Mouse (Mus musculus): ENCODE data around the gene Hmg20b. TPM values are rescaled to one million over a fixed set of nuclear protein-coding genes. Genes with fewer than 3 reads are reported as not detected.

Gene Hmg20b
- 9.6 and 12.6 TPM in 2 replicates for total RNA-seq (2014; rRNA removed)
- 23.4 and 24.5 TPM in 2 replicates for polyA plus RNA-seq (2015; fragmentation: Nextera tagmentation; extraction: Ambion mirVana)

DNA sequence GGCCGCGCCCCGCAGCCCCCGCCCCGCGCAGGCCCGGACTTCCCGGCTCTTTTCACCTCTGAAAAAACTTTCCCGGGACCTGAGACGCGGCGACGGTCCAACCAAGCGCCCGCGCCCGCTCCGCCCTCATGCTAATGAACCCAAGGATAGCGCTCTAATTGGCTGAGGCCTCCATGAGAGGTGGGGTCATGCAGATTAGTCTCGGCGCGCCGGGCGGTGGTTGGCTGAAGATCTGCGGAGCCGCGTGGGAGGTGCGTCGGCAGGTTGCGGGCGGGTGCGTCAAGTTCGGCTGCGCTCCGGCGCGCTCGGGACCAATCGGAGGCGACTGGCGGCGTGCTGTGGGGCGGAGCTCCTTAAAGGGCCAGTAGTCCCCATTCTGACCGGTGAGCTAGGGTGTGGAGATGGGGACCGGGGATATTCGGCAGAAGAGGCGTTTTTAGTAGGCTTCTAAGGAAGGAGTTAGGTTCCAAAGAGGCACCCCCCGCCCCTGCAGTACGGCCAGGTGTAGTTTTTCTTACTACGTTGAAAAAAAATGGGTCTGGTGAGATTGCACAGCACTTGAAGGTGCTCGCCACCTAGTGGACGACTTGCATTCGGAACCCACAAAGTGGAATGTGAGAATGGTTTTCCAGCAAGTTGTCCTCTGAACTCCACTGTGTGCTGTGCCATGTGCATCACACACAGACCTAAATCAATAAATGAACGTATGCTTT, at the start of gene Hmg20b:
Gene Hmg20b, minus strand, starts transcription at position 130 of the 713 bp plus-strand sequence.
- Histone ChIP-seq H3K9me3 (ENCODE audit: low read length) (no peaks in the 10 kb centered on the region), H3K36me3 (ENCODE audit: insufficient read depth, low read length) (no peaks in the 10 kb centered on the region), H3K27ac (ENCODE audit: low read depth, low read length) (no peak within 1 kb of the TSS), H3K4me3 (ENCODE audit: low read depth, low read length) (peak within 1 kb of the TSS; percentile 52), H3K9ac (replicated peaks; ENCODE audit: low read length, poor library complexity, severe bottlenecking) (no peak within 1 kb of the TSS), H3K4me2 (ENCODE audit: low read depth, low read length, poor library complexity, severe bottlenecking) (peak within 1 kb of the TSS; percentile 88), H3K27me3 (ENCODE audit: insufficient read depth, low read length) (no peaks in the 10 kb centered on the region), H3K4me1 (ENCODE audit: insufficient read depth, low read length) (peaks cover 4% of the 10 kb centered on the region; the same call in 1 of the 2 replicates)
- peak; percentile 95 for ATAC-seq (ENCODE audit: low FRiP score)
- DNase-seq (ENCODE audit: low spot score), result peak; percentile 99
- peak; percentile 92 for TF ChIP-seq CTCF (IDR thresholded peaks at IDR 0.05)
- WGBS, result under 1% methylated on average over 54 of the region's 54 CpGs

DNA sequence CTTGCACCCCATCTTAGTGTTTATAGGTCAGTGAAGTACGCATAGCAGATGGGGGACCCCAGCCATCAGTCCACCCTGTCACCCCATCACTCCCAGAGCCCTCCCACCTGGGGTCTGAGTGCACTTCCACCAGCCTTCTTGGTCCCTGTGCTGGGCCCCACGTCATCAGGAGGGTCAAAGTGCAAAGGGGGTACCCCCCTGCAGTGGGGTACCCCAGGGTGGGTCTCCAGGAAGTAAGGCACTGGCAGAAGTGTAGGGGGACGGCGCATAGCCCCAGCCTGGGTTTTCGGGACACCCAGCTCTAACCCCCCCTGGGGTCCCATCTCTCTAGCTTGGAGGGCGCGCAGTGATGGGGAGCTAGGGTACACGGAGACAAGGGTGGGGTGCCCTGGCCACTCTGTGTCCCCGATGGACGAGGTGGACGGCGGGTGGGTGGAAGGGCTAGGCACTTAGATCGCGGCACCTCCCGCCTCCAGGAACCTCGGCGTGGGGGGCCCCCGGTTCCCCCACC, 49.6 kb upstream of the Hmg20b start:
- Histone ChIP-seq H3K4me1 (ENCODE audit: insufficient read depth, low read length) (no peaks in the 10 kb centered on the region), H3K9ac (replicated peaks; ENCODE audit: low read length, poor library complexity, severe bottlenecking) (no peak overlapping the region), H3K36me3 (ENCODE audit: insufficient read depth, low read length) (peaks cover 33% of the 10 kb centered on the region), H3K9me3 (ENCODE audit: low read length) (no peaks in the 10 kb centered on the region), H3K27me3 (ENCODE audit: insufficient read depth, low read length) (no peaks in the 10 kb centered on the region), H3K27ac (ENCODE audit: low read depth, low read length) (no peak overlapping the region), H3K4me3 (ENCODE audit: low read depth, low read length) (no peak overlapping the region), H3K4me2 (ENCODE audit: low read depth, low read length, poor library complexity, severe bottlenecking) (0 out of 2 replicates have a peak overlapping the region, but pooled peaks have one; percentile 15)
- ATAC-seq (ENCODE audit: low FRiP score) (no peak), DNase-seq (ENCODE audit: low spot score) (no peak)
- 79% methylated on average over 18 of the region's 18 CpGs for WGBS
- no peak for TF ChIP-seq CTCF (IDR thresholded peaks at IDR 0.05)

DNA sequence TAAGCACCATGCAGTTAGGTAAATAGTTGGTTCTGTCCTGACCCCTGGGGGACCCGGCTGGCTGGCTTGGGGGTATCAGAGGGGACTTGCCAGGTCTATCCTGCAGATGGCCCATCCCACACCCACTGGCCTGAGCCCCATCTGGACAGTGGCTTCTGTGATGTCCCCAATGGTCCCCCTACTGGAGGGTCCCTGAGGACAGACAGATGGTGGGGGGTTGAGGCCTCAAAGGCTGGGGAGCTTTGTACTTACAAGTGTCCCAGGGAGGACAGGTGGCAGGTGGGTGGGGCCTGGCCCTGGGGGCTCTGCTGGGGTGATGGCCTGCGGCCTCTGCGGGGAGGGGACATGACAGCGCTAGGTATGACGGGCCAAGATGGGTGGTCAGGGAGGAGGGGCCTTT, 49.0 kb upstream of the Hmg20b start:
- DNase-seq (ENCODE audit: low spot score) (no peak), ATAC-seq (ENCODE audit: low FRiP score) (no peak)
- H3K4me3 ChIP-seq (ENCODE audit: low read depth, low read length), result no peak overlapping the region
- no peak overlapping the region for H3K9ac ChIP-seq (replicated peaks; ENCODE audit: low read length, poor library complexity, severe bottlenecking)
- H3K36me3 ChIP-seq (ENCODE audit: insufficient read depth, low read length), result peaks cover 27% of the 10 kb centered on the region
- no peak overlapping the region for H3K4me2 ChIP-seq (ENCODE audit: low read depth, low read length, poor library complexity, severe bottlenecking)
- no peak overlapping the region; the same call in 1 of the 2 replicates for H3K27ac ChIP-seq (ENCODE audit: low read depth, low read length)
- WGBS, result 57% methylated on average over 4 of the region's 5 CpGs
- H3K27me3 ChIP-seq (ENCODE audit: insufficient read depth, low read length), result no peaks in the 10 kb centered on the region
- no peak for TF ChIP-seq CTCF (IDR thresholded peaks at IDR 0.05)
- H3K4me1 ChIP-seq (ENCODE audit: insufficient read depth, low read length), result no peaks in the 10 kb centered on the region
- H3K9me3 ChIP-seq (ENCODE audit: low read length), result no peaks in the 10 kb centered on the region

DNA sequence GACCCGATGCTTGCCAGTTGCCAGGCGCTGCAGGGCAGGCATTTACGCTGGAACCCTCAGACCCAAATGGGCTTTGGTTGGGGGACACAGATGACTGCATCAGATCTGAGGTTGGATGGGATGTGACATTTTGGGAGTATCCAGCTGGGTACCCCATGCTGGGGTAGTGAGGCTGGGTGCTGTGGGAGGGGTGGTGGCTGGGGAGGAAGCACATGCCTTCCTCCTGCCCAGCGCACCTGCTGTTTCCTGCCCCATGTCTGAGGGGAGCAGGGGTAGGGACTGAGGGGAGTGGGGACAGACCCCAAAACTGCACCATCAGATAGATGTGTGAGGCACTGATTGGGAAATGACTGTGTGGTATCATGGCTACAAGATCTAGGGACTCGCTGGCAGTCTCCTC, 46.5 kb upstream of the Hmg20b start:
- H3K27ac ChIP-seq (ENCODE audit: low read depth, low read length), result no peak overlapping the region
- H3K9me3 ChIP-seq (ENCODE audit: low read length), result no peaks in the 10 kb centered on the region
- no peak overlapping the region for H3K9ac ChIP-seq (replicated peaks; ENCODE audit: low read length, poor library complexity, severe bottlenecking)
- WGBS, result 48% methylated on average over 5 of the region's 5 CpGs
- H3K4me1 ChIP-seq (ENCODE audit: insufficient read depth, low read length), result no peaks in the 10 kb centered on the region
- ATAC-seq (ENCODE audit: low FRiP score) (no peak), DNase-seq (ENCODE audit: low spot score) (no peak)
- H3K36me3 ChIP-seq (ENCODE audit: insufficient read depth, low read length), result peaks cover 22% of the 10 kb centered on the region
- no peak for TF ChIP-seq CTCF (IDR thresholded peaks at IDR 0.05)
- H3K27me3 ChIP-seq (ENCODE audit: insufficient read depth, low read length), result no peaks in the 10 kb centered on the region
- H3K4me2 ChIP-seq (ENCODE audit: low read depth, low read length, poor library complexity, severe bottlenecking), result no peak overlapping the region
- H3K4me3 ChIP-seq (ENCODE audit: low read depth, low read length), result no peak overlapping the region

DNA sequence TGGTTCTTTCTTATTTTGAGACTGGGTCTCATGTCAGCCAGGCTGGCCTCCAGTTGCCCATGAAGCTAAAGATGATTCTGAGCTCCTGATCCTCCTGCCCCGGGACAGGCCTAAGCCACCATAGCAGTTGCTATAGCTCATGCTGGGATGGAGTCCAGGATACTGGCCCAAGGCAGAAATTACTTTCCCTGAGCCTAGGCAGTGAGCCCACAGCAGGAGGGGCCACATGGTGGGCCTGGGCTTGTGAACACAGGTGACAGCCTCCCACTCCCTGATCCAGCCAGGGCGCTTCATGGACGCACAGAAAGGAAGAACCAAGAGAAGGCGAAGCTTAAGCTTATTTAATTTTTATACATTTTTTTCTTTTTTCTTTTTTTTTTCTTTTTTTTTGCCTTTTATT, 45.6 kb upstream of the Hmg20b start:
- TF ChIP-seq CTCF (IDR thresholded peaks at IDR 0.05), result no peak
- Histone ChIP-seq H3K36me3 (ENCODE audit: insufficient read depth, low read length) (peaks cover 25% of the 10 kb centered on the region), H3K27ac (ENCODE audit: low read depth, low read length) (no peak overlapping the region)

DNA sequence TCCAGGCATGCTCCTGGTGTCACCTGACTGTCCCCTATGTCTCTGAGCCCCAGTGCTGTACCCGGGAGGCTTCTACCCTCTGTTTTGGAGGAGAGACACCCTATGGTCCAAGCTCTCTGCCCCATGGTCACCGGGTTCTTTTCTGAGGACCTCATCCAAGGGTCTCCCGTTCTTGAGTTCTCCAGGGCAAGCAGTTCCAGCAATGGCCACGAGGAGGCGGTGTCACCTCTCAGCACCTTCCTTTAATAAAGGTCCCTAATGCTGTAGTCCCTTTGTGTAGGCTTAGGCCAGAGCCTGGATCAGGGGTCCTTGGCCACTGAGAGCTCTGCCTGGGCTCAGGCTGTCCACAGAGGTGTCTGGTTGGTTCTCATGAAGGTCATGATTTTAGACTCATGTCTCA, 44.8 kb upstream of the Hmg20b start:
- H3K36me3 ChIP-seq (ENCODE audit: insufficient read depth, low read length), result peaks cover 19% of the 10 kb centered on the region
- H3K4me2 ChIP-seq (ENCODE audit: low read depth, low read length, poor library complexity, severe bottlenecking), result no peak overlapping the region
- H3K4me1 ChIP-seq (ENCODE audit: insufficient read depth, low read length), result no peaks in the 10 kb centered on the region
- no peaks in the 10 kb centered on the region for H3K9me3 ChIP-seq (ENCODE audit: low read length)
- no peak overlapping the region for H3K9ac ChIP-seq (replicated peaks; ENCODE audit: low read length, poor library complexity, severe bottlenecking)
- H3K4me3 ChIP-seq (ENCODE audit: low read depth, low read length), result no peak overlapping the region
- peak; percentile 90 for TF ChIP-seq CTCF (IDR thresholded peaks at IDR 0.05)
- DNase-seq (ENCODE audit: low spot score) (peak; percentile 57), ATAC-seq (ENCODE audit: low FRiP score) (no peak)
- 12% methylated on average over 5 of the region's 5 CpGs for WGBS
- H3K27ac ChIP-seq (ENCODE audit: low read depth, low read length), result no peak overlapping the region
- H3K27me3 ChIP-seq (ENCODE audit: insufficient read depth, low read length), result no peaks in the 10 kb centered on the region

More for the DNA sequence above, 45.6 kb upstream of the Hmg20b start:
- no peak for ATAC-seq (ENCODE audit: low FRiP score)
- 74% methylated on average over 4 of the region's 4 CpGs for WGBS
- no peak for DNase-seq (ENCODE audit: low spot score)
- H3K4me3 ChIP-seq (ENCODE audit: low read depth, low read length), result no peak overlapping the region
- no peaks in the 10 kb centered on the region for H3K9me3 ChIP-seq (ENCODE audit: low read length)
- H3K27me3 ChIP-seq (ENCODE audit: insufficient read depth, low read length), result no peaks in the 10 kb centered on the region
- no peak overlapping the region for H3K4me2 ChIP-seq (ENCODE audit: low read depth, low read length, poor library complexity, severe bottlenecking)
- no peak overlapping the region; the same call in 1 of the 2 replicates for H3K9ac ChIP-seq (replicated peaks; ENCODE audit: low read length, poor library complexity, severe bottlenecking)
- H3K4me1 ChIP-seq (ENCODE audit: insufficient read depth, low read length), result no peaks in the 10 kb centered on the region
